Mouse (Mus musculus): ENCODE measurements around the gene Clcc1. TPM values are rescaled to one million over a fixed set of nuclear protein-coding genes. Genes with fewer than 3 reads are reported as not detected.
"Not testable (repeated sequence)": the region's sequence is repeated elsewhere in the genome, so short reads cannot be mapped to it uniquely, and the experiment has no call there.

Clcc1 gene
- polyA plus RNA-seq (2012; ENCODE audit: insufficient read depth, insufficient read length, missing spikeins) = 43.2 and 45.7 TPM in 2 replicates

GRCm38 (mm10) chr3:108653710-108654379 is at the start of gene Clcc1:
Gene Clcc1, plus strand, starts transcription at chr3:108653913.
- TF ChIP-seq POLR2A (IDR thresholded peaks at IDR 0.05; ENCODE audit: borderline replicate concordance, low read depth, low read length) (peak; percentile 58; the same call in 1 of the 2 replicates), CTCF (IDR thresholded peaks at IDR 0.05; ENCODE audit: low read depth, low read length) (no peak)
- Histone ChIP-seq H3K4me1 (ENCODE audit: control insufficient read depth, insufficient read depth, low read length) (peaks cover 4% of the 10 kb centered on the region), H3K4me3 (ENCODE audit: insufficient read depth, low read length) (peak within 1 kb of the TSS; percentile 97), H3K27ac (ENCODE audit: insufficient read depth, low read depth, low read length) (peak within 1 kb of the TSS; percentile 57)

GRCm38 (mm10) chr3:108608906-108609305 is 44.8 kb upstream of the Clcc1 start:
- H3K4me3 ChIP-seq (ENCODE audit: insufficient read depth, low read length) = no peak overlapping the region
- peaks cover 10% of the 10 kb centered on the region for H3K4me1 ChIP-seq (ENCODE audit: control insufficient read depth, insufficient read depth, low read length)
- TF ChIP-seq CTCF (IDR thresholded peaks at IDR 0.05; ENCODE audit: low read depth, low read length) (no peak), POLR2A (IDR thresholded peaks at IDR 0.05; ENCODE audit: borderline replicate concordance, low read depth, low read length) (no peak)
- H3K27ac ChIP-seq (ENCODE audit: insufficient read depth, low read depth, low read length) = peak overlapping the region; percentile 9; the same call in 1 of the 2 replicates

GRCm38 (mm10) chr3:108634761-108635160 is 19.0 kb upstream of the Clcc1 start:
- Histone ChIP-seq H3K4me1 (ENCODE audit: control insufficient read depth, insufficient read depth, low read length) (no peaks in the 10 kb centered on the region), H3K4me3 (ENCODE audit: insufficient read depth, low read length) (no peak overlapping the region), H3K27ac (ENCODE audit: insufficient read depth, low read depth, low read length) (no peak overlapping the region)
- TF ChIP-seq CTCF (IDR thresholded peaks at IDR 0.05; ENCODE audit: low read depth, low read length) = no peak
- TF ChIP-seq POLR2A (IDR thresholded peaks at IDR 0.05; ENCODE audit: borderline replicate concordance, low read depth, low read length) = no peak

- H3K27ac ChIP-seq (ENCODE audit: insufficient read depth, low read depth, low read length) = no peak overlapping the region
- H3K4me3 ChIP-seq (ENCODE audit: insufficient read depth, low read length) = no peak overlapping the region
- TF ChIP-seq POLR2A (IDR thresholded peaks at IDR 0.05; ENCODE audit: borderline replicate concordance, low read depth, low read length) = no peak
- TF ChIP-seq CTCF (IDR thresholded peaks at IDR 0.05; ENCODE audit: low read depth, low read length) = no peak
- H3K4me1 ChIP-seq (ENCODE audit: control insufficient read depth, insufficient read depth, low read length) = peaks cover 3% of the 10 kb centered on the region; the same call in 1 of the 2 replicates
Observed at GRCm38 (mm10) chr3:108639412-108639811, 14.3 kb upstream of the Clcc1 start.

- peaks cover 3% of the 10 kb centered on the region; the same call in 1 of the 2 replicates for H3K4me1 ChIP-seq (ENCODE audit: control insufficient read depth, insufficient read depth, low read length)
- TF ChIP-seq CTCF (IDR thresholded peaks at IDR 0.05; ENCODE audit: low read depth, low read length) (no peak), POLR2A (IDR thresholded peaks at IDR 0.05; ENCODE audit: borderline replicate concordance, low read depth, low read length) (no peak)
- no peak overlapping the region for H3K4me3 ChIP-seq (ENCODE audit: insufficient read depth, low read length)
- H3K27ac ChIP-seq (ENCODE audit: insufficient read depth, low read depth, low read length) = no peak overlapping the region
Observed at GRCm38 (mm10) chr3:108640998-108641397, 12.7 kb upstream of the Clcc1 start.

- H3K27ac ChIP-seq (ENCODE audit: insufficient read depth, low read depth, low read length) = no peak overlapping the region
- peaks cover 3% of the 10 kb centered on the region; the same call in 1 of the 2 replicates for H3K4me1 ChIP-seq (ENCODE audit: control insufficient read depth, insufficient read depth, low read length)
- H3K4me3 ChIP-seq (ENCODE audit: insufficient read depth, low read length) = no peak overlapping the region
- TF ChIP-seq POLR2A (IDR thresholded peaks at IDR 0.05; ENCODE audit: borderline replicate concordance, low read depth, low read length) = no peak
- TF ChIP-seq CTCF (IDR thresholded peaks at IDR 0.05; ENCODE audit: low read depth, low read length) = no peak
Observed at GRCm38 (mm10) chr3:108644856-108645255, 8.9 kb upstream of the Clcc1 start.

GRCm38 (mm10) chr3:108646036-108646435 is 7.7 kb upstream of the Clcc1 start:
- H3K4me3 ChIP-seq (ENCODE audit: insufficient read depth, low read length) = no peak overlapping the region
- no peak overlapping the region for H3K27ac ChIP-seq (ENCODE audit: insufficient read depth, low read depth, low read length)
- TF ChIP-seq POLR2A (IDR thresholded peaks at IDR 0.05; ENCODE audit: borderline replicate concordance, low read depth, low read length) (no peak), CTCF (IDR thresholded peaks at IDR 0.05; ENCODE audit: low read depth, low read length) (no peak)
- peaks cover 1% of the 10 kb centered on the region; the same call in 1 of the 2 replicates for H3K4me1 ChIP-seq (ENCODE audit: control insufficient read depth, insufficient read depth, low read length)

GRCm38 (mm10) chr3:108647681-108648080 is 6.0 kb upstream of the Clcc1 start:
- not testable (repeated sequence) for H3K4me3 ChIP-seq (ENCODE audit: insufficient read depth, low read length); H3K27ac ChIP-seq (ENCODE audit: insufficient read depth, low read depth, low read length); H3K4me1 ChIP-seq (ENCODE audit: control insufficient read depth, insufficient read depth, low read length)

GRCm38 (mm10) chr3:108652866-108653642 is 659 bp upstream of the Clcc1 start:
- H3K4me1 ChIP-seq (ENCODE audit: control insufficient read depth, insufficient read depth, low read length) = peaks cover 4% of the 10 kb centered on the region
- TF ChIP-seq POLR2A (IDR thresholded peaks at IDR 0.05; ENCODE audit: borderline replicate concordance, low read depth, low read length) (no peak), CTCF (IDR thresholded peaks at IDR 0.05; ENCODE audit: low read depth, low read length) (0 out of 2 replicates have a peak, but pooled peaks have one; percentile 14)
- no peak overlapping the region for H3K4me3 ChIP-seq (ENCODE audit: insufficient read depth, low read length)
- no peak overlapping the region for H3K27ac ChIP-seq (ENCODE audit: insufficient read depth, low read depth, low read length)

GRCm38 (mm10) chr3:108654566-108654965 is 853 bp downstream of the Clcc1 start:
- H3K4me1 ChIP-seq (ENCODE audit: control insufficient read depth, insufficient read depth, low read length) = peaks cover 4% of the 10 kb centered on the region
- peak overlapping the region; percentile 28; the same call in 1 of the 2 replicates for H3K27ac ChIP-seq (ENCODE audit: insufficient read depth, low read depth, low read length)
- no peak for TF ChIP-seq POLR2A (IDR thresholded peaks at IDR 0.05; ENCODE audit: borderline replicate concordance, low read depth, low read length)
- TF ChIP-seq CTCF (IDR thresholded peaks at IDR 0.05; ENCODE audit: low read depth, low read length) = no peak
- peak overlapping the region; percentile 97 for H3K4me3 ChIP-seq (ENCODE audit: insufficient read depth, low read length)
